Mouse (Mus musculus): ENCODE measurements around the gene Alox12. TPM values are rescaled to one million over a fixed set of nuclear protein-coding genes. Genes with fewer than 3 reads are reported as not detected.

Gene Alox12
- polyA plus RNA-seq, 1 experiment from 2014 or later = 6.9 TPM

- Histone ChIP-seq H3K4me3 (ENCODE audit: low read length) (no peak overlapping the region), H3K4me2 (ENCODE audit: low read depth, low read length) (no peak overlapping the region), H3K9me3 (ENCODE audit: control insufficient read depth, low read length) (no peaks in the 10 kb centered on the region), H3K27ac (ENCODE audit: low read length) (peak overlapping the region; percentile 37; the same call in 1 of the 2 replicates), H3K27me3 (ENCODE audit: control insufficient read depth, insufficient read depth, low read depth, low read length) (no peaks in the 10 kb centered on the region), H3K36me3 (ENCODE audit: control insufficient read depth, insufficient read depth, low read length) (no peaks in the 10 kb centered on the region), H3K4me1 (replicated peaks; ENCODE audit: control insufficient read depth, insufficient read depth, low read length) (peaks cover 8% of the 10 kb centered on the region; the same call in 1 of the 2 replicates), H3K9ac (ENCODE audit: low read length) (no peak overlapping the region)
- 32% methylated on average over 11 of the region's 11 CpGs for WGBS
- ATAC-seq (ENCODE audit: low read depth) = peak; percentile 89
Measured at GRCm38 (mm10) chr11:70193354-70194285, 61.5 kb downstream of the Alox12 start.

- no peak for ATAC-seq (ENCODE audit: low read depth)
- WGBS = 79% methylated on average over 4 of the region's 4 CpGs
Measured at GRCm38 (mm10) chr11:70192157-70192556, 63.0 kb downstream of the Alox12 start.

More at GRCm38 (mm10) chr11:70192157-70192556, 63.0 kb downstream of the Alox12 start:
- Histone ChIP-seq H3K4me2 (ENCODE audit: low read depth, low read length) (no peak overlapping the region), H3K27me3 (ENCODE audit: control insufficient read depth, insufficient read depth, low read depth, low read length) (no peaks in the 10 kb centered on the region), H3K9ac (ENCODE audit: low read length) (no peak overlapping the region), H3K4me1 (replicated peaks; ENCODE audit: control insufficient read depth, insufficient read depth, low read length) (peaks cover 6% of the 10 kb centered on the region; the same call in 1 of the 2 replicates), H3K4me3 (ENCODE audit: low read length) (no peak overlapping the region), H3K9me3 (ENCODE audit: control insufficient read depth, low read length) (no peaks in the 10 kb centered on the region), H3K36me3 (ENCODE audit: control insufficient read depth, insufficient read depth, low read length) (no peaks in the 10 kb centered on the region), H3K27ac (ENCODE audit: low read length) (no peak overlapping the region)

MicroRNAs encoded within 50 kb of the gene (microRNA counts, 519-probe panel; counts per million panel counts)
- 2,592 counts per million, percentile 47 among the panel's probes with 10 or more counts for microRNA mmu-miR-195
- 2,858 counts per million, percentile 53 among the panel's probes with 10 or more counts for microRNA mmu-miR-497

Small RNAs within 50 kb of the gene (microRNA-seq; reads per million reads assigned to microRNA genes)
- gene Mir195a = 2,363 reads per million, percentile 83 among the genes with 10 or more reads in this experiment
- not detected for gene Mir497
- not detected for gene Mir497b

Other genes with a start within 250 kb of the Alox12 start
- gene Acadvl, start 239.9 kb downstream of the Alox12 start, polyA plus RNA-seq (2015; fragmentation: Nextera tagmentation; extraction: Ambion mirVana) = 90.0 and 92.0 TPM in 2 replicates
- 5.5 and 7.9 TPM in 2 replicates for gene Dlg4, start 238.4 kb downstream of the Alox12 start, polyA plus RNA-seq (2015; fragmentation: Nextera tagmentation; extraction: Ambion mirVana)
- gene Asgr1, start 201.3 kb downstream of the Alox12 start, polyA plus RNA-seq (2015; fragmentation: Nextera tagmentation; extraction: Ambion mirVana) = 0.18 TPM in 1 of 2 replicates, not detected in the other
- gene Asgr2, start 162.7 kb downstream of the Alox12 start, polyA plus RNA-seq (2015; fragmentation: Nextera tagmentation; extraction: Ambion mirVana) = 0.30 TPM in 1 of 2 replicates, not detected in the other
- gene Mgl2, start 125.0 kb downstream of the Alox12 start, polyA plus RNA-seq (2015; fragmentation: Nextera tagmentation; extraction: Ambion mirVana) = 2.1 and 2.4 TPM in 2 replicates
- gene Clec10a, start 99.2 kb downstream of the Alox12 start, polyA plus RNA-seq (2015; fragmentation: Nextera tagmentation; extraction: Ambion mirVana) = 0.79 and 1.6 TPM in 2 replicates
- 0.48 and 1.1 TPM in 2 replicates for gene Slc16a11, start 42.6 kb downstream of the Alox12 start, polyA plus RNA-seq (2015; fragmentation: Nextera tagmentation; extraction: Ambion mirVana)
- 6.0 and 6.9 TPM in 2 replicates for gene Slc16a13, start 34.3 kb downstream of the Alox12 start, polyA plus RNA-seq (2015; fragmentation: Nextera tagmentation; extraction: Ambion mirVana)
- gene Bcl6b, start 25.6 kb downstream of the Alox12 start, polyA plus RNA-seq (2015; fragmentation: Nextera tagmentation; extraction: Ambion mirVana) = 36.2 and 37.1 TPM in 2 replicates
- 163 and 167 TPM in 2 replicates for gene 0610010K14Rik, start 17.4 kb downstream of the Alox12 start, polyA plus RNA-seq (2015; fragmentation: Nextera tagmentation; extraction: Ambion mirVana)
- 10.3 and 10.7 TPM in 2 replicates for gene Gm21988, start 15.5 kb downstream of the Alox12 start, polyA plus RNA-seq (2015; fragmentation: Nextera tagmentation; extraction: Ambion mirVana)
- 249 and 250 TPM in 2 replicates for gene Rnasek, start 15.5 kb downstream of the Alox12 start, polyA plus RNA-seq (2015; fragmentation: Nextera tagmentation; extraction: Ambion mirVana)
- 0.35 and 1.1 TPM in 2 replicates for gene Alox12e, start 67.3 kb upstream of the Alox12 start, polyA plus RNA-seq (2015; fragmentation: Nextera tagmentation; extraction: Ambion mirVana)
- gene Alox15, start 96.7 kb upstream of the Alox12 start, polyA plus RNA-seq (2015; fragmentation: Nextera tagmentation; extraction: Ambion mirVana) = 0.70 and 0.72 TPM in 2 replicates
- 36.3 and 37.3 TPM in 2 replicates for gene Pelp1, start 154.7 kb upstream of the Alox12 start, polyA plus RNA-seq (2015; fragmentation: Nextera tagmentation; extraction: Ambion mirVana)
- gene Arrb2, start 177.3 kb upstream of the Alox12 start, polyA plus RNA-seq (2015; fragmentation: Nextera tagmentation; extraction: Ambion mirVana) = 14.1 and 15.0 TPM in 2 replicates
- 39.8 and 43.7 TPM in 2 replicates for gene Med11, start 196.6 kb upstream of the Alox12 start, polyA plus RNA-seq (2015; fragmentation: Nextera tagmentation; extraction: Ambion mirVana)
- 0.48 and 1.0 TPM in 2 replicates for gene Zmynd15, start 204.1 kb upstream of the Alox12 start, polyA plus RNA-seq (2015; fragmentation: Nextera tagmentation; extraction: Ambion mirVana)
- gene Cxcl16, start 204.6 kb upstream of the Alox12 start, polyA plus RNA-seq (2015; fragmentation: Nextera tagmentation; extraction: Ambion mirVana) = 7.5 and 8.3 TPM in 2 replicates
- gene Tm4sf5, start 249.9 kb upstream of the Alox12 start, polyA plus RNA-seq (2015; fragmentation: Nextera tagmentation; extraction: Ambion mirVana) = 1.9 and 2.0 TPM in 2 replicates